In the genomic region with DNA sequence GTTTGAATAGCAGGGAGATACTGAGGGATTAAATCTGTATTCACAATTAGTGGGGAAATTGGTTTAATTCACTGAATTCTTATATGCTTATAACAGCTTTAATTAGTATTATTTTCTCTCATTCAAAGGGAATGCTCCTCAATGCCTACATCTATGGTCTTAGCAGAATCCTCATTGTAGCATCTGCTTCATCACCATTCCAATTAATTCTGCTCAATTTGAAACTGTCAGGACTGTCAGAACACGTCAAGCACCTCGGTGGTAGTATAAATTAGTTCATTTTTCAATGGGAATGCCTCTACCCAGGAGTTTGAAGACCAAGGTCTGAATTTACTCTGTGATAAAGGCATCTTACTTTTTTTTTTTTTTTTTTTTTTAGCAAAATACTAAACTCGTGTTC, we compare ENCODE assay signal across 10 mouse cellular contexts.
"Had no signal": no experiment of that assay in that cellular context is flagged by ENCODE, and none has a peak within 500 bp of the region (broad histone marks: within the 10 kb centered on the region; RNA-seq: fewer than 3 reads in every experiment).

No protein-coding gene starts in this region.

- H3K9me3 ChIP-seq: kidney, embryonic 15.5 days; limb, embryonic 13.5 days; neural tube, embryonic 13.5 days had no signal

- DNase-seq: layer of hippocampus, adult 9-11 months; layer of hippocampus, postnatal 36 days; left cerebral cortex, postnatal 4 days; lung, adult 18-20 months; thymus, postnatal 4 days had no signal

- H3K4me3 ChIP-seq: kidney, embryonic 15.5 days; limb, embryonic 13.5 days; neural tube, embryonic 13.5 days had no signal

- H3K9ac ChIP-seq: kidney, embryonic 15.5 days; limb, embryonic 13.5 days; liver, embryonic 14.5 days; neural tube, embryonic 13.5 days had no signal

- H3K27me3 ChIP-seq: kidney, embryonic 15.5 days; limb, embryonic 13.5 days; neural tube, embryonic 13.5 days had no signal

- H3K36me3 ChIP-seq: kidney, embryonic 15.5 days; limb, embryonic 13.5 days; neural tube, embryonic 13.5 days had no signal

- H3K4me2 ChIP-seq: kidney, embryonic 15.5 days; limb, embryonic 13.5 days; neural tube, embryonic 13.5 days had no signal

- H3K4me1 ChIP-seq: kidney, embryonic 15.5 days; limb, embryonic 13.5 days; neural tube, embryonic 13.5 days had no signal

- H3K27ac ChIP-seq: kidney, embryonic 15.5 days; limb, embryonic 13.5 days; liver, embryonic 14.5 days; neural tube, embryonic 13.5 days; stomach, postnatal 0 days had no signal
